Mouse (Mus musculus) cerebellum, adult 2 months (tissue): ENCODE data around the gene Dhx40. TPM values are rescaled to one million over a fixed set of nuclear protein-coding genes. Genes with fewer than 3 reads are reported as not detected.
"Not testable (repeated sequence)": the region's sequence is repeated elsewhere in the genome, so short reads cannot be mapped to it uniquely, and the experiment has no call there.

ENCODE experiments used
- DNase-seq, 2 experiments: peaks; one replicate each; pipeline ENCODE4 v3.0.0; 2021
- H3K27ac ChIP-seq: fragments of 200-500 bp; 2 replicates; pipeline ENCODE4 v1.5.1; 2012; ENCODE audit warnings: low read length, control low read depth, inconsistent platforms; ENCODE audit not compliant: insufficient read depth
- H3K27me3 ChIP-seq: fragments of 200-500 bp; 2 replicates; pipeline ENCODE4 v1.6.1; 2012; ENCODE audit warnings: inconsistent platforms, mild to moderate bottlenecking, low read length, moderate library complexity; ENCODE audit not compliant: control insufficient read depth, insufficient read depth
- H3K4me1 ChIP-seq: fragments of 200-500 bp; 2 replicates; pipeline ENCODE4 v1.6.1; 2011; ENCODE audit warnings: low read length; ENCODE audit not compliant: control insufficient read depth, insufficient read depth
- H3K4me3 ChIP-seq: fragments of 200-500 bp; replicated peaks from 2 replicates; pipeline ENCODE3; 2011; ENCODE audit warnings: mild to moderate bottlenecking, low read depth, low read length, control low read depth; ENCODE audit not compliant: insufficient read depth
- CTCF ChIP-seq: fragments of 200-500 bp; IDR thresholded peaks from 2 replicates; pipeline ENCODE4 v1.5.1; 2011; ENCODE audit warnings: low read depth, mild to moderate bottlenecking, control low read depth, low read length, moderate library complexity, borderline replicate concordance; ENCODE audit not compliant: insufficient read depth
- POLR2A ChIP-seq: fragments of 200-500 bp; IDR thresholded peaks from 2 replicates; pipeline ENCODE4 v1.6.1; 2011; ENCODE audit warnings: low read length, control low read depth, borderline replicate concordance; ENCODE audit not compliant: insufficient read depth
- WGBS: fragments of 180-500 bp; shearing (Covaris S2); methylation state at CpG from one replicate; pipeline ENCODE4 v1.1.7; 2018; 5-methylcytosine and 5-hydroxymethylcytosine counted together
- polyA plus RNA-seq: library from polyadenylated mRNA; depleted of rRNA; stranded (reverse); fragments of >200 nt; gene quantifications from 2 replicates; pipeline ENCODE4 v1.2.3, GENCODE M21; 2012

Gene Dhx40
- polyA plus RNA-seq, 1 experiment, result 12.4 TPM

DNA sequence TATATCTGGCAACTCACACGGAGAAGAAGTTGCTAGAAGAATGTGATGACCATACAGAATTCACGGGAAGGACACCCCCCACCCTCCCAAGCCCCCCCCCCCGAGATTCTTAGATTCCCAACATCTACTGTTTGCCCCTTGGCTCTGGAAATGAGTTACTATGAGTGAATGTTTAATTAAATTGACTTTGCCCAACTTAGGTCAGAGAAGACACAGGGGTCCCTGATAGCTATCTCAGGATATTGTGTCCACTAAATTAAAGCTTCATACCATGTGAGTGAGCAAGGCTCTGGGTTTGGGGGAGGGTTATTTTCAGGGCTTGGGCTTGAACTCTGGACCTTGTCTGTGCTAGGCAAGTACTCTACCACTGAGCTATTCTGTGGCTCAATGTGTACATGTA, 25.6 kb upstream of the Dhx40 start:
- H3K27ac ChIP-seq, result no peak overlapping the region
- DNase-seq, result no peak
- no peaks in the 10 kb centered on the region for H3K4me1 ChIP-seq
- 66% methylated on average over 3 of the region's 3 CpGs for WGBS
- H3K4me3 ChIP-seq, result no peak overlapping the region
- H3K27me3 ChIP-seq, result no peaks in the 10 kb centered on the region
- TF ChIP-seq POLR2A (no peak), CTCF (no peak)

DNA sequence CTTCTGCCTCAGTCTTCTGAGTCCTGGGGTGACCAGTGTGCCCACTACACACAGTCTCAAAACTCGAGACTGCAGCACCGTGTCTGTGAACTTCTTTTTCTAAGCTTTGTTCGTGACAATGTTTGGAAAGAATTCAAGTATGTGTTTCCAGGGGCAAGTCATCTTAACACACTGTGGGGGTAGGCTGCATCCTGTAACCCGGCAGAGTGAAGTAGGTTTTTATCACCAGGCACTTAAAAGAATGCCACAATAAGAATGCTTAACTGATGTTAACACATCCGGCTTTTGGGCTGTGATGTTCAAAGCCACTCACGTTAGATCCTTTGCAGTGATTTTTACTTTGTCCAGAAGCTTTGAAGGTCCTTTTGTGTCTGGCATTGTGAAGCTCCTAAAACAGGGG, 20.9 kb upstream of the Dhx40 start:
- no peaks in the 10 kb centered on the region for H3K27me3 ChIP-seq
- TF ChIP-seq CTCF (no peak), POLR2A (no peak)
- WGBS, result 42% methylated on average over 6 of the region's 6 CpGs
- no peaks in the 10 kb centered on the region for H3K4me1 ChIP-seq
- DNase-seq, result no peak
- no peak overlapping the region for H3K27ac ChIP-seq
- H3K4me3 ChIP-seq, result no peak overlapping the region

DNA sequence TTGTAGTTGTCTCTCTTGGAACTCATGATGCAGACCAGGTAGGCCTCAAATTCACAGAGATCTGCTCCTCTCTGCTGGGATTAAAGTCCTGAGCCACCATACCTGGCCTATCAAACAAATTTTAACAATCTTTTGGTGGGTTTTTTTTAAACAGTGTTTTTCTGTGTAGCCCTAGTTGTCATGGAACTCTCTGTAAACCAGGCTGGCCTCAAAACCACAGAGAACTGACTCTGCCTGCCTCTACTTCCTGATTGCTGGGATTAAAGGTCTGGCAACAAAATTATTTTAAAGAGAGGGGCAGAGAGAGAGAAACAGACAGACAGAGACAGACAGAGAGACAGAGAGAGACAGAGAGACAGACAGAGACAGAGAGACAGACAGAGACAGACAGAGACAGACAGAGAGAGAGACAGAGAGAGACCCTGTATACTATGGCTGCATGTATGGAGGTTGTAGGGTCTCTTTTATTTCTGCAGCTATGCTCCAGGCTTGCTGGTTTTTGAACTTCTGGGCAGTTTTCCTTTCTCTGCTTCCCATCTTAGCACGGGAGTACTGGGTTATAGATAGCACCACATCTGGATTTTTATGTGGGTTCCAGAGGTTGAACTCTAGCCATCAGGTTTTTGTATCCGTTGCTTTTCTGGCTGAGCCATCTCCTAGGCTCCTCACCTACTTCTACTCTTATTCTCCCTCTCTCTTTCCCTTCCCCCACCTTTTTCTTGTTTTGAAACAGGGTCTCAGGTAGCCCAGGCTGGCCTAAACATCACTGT, 20.1 kb upstream of the Dhx40 start:
- Histone ChIP-seq H3K27ac (no peak overlapping the region), H3K4me1 (no peaks in the 10 kb centered on the region)

DNA sequence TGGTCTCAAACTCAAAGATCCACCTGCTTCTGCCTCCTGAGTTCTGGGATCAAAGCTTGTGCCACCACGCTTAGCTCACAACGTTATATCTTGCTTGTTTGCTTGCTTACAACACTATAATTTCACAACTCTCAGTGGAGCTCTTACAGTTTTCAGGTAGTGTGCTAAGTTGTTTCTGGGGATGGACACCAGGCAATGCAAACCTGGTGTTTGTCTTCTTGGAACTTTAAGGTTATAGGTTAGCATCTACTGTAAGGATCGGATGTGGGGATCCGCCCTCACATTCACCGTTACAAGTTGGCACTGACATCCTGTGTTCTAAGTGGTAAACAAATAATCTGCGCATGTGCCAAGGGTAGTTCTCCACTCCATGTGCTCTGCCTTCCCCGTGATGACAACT, 16.9 kb upstream of the Dhx40 start:
- Histone ChIP-seq H3K27me3 (no peaks in the 10 kb centered on the region), H3K27ac (no peak overlapping the region), H3K4me1 (no peaks in the 10 kb centered on the region), H3K4me3 (no peak overlapping the region)
- TF ChIP-seq POLR2A, result no peak
- no peak for TF ChIP-seq CTCF
- DNase-seq, result no peak
- 86% methylated on average over 7 of the region's 7 CpGs for WGBS

More for the DNA sequence above, 20.1 kb upstream of the Dhx40 start:
- no peak overlapping the region for H3K4me3 ChIP-seq
- no peak for DNase-seq
- TF ChIP-seq POLR2A (no peak), CTCF (no peak)
- WGBS, result 86% methylated on average over 2 of the region's 2 CpGs
- H3K27me3 ChIP-seq, result no peaks in the 10 kb centered on the region

DNA sequence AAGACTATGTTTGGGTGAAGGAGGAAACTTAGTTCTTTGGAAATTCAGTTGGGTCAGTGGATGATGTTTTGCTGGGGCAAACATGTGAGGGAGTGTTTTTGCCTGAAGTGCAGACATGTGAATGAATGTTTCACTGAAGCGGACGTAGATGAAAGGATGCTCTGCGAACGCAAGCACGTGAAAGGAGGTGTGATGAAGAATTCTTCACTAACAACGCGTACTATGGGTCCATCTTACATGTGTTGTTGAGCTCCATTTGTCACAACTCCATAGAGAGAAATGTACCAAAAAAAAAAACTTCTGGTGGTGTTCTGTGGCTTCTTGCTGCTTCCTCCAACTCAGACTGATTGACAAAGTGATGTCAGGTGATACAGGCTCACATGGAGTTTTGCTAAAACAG, 15.0 kb upstream of the Dhx40 start:
- Histone ChIP-seq H3K4me1 (no peaks in the 10 kb centered on the region), H3K27ac (no peak overlapping the region), H3K4me3 (no peak overlapping the region), H3K27me3 (no peaks in the 10 kb centered on the region)
- no peak for TF ChIP-seq POLR2A
- TF ChIP-seq CTCF, result no peak
- WGBS, result 80% methylated on average over 7 of the region's 7 CpGs
- no peak for DNase-seq

DNA sequence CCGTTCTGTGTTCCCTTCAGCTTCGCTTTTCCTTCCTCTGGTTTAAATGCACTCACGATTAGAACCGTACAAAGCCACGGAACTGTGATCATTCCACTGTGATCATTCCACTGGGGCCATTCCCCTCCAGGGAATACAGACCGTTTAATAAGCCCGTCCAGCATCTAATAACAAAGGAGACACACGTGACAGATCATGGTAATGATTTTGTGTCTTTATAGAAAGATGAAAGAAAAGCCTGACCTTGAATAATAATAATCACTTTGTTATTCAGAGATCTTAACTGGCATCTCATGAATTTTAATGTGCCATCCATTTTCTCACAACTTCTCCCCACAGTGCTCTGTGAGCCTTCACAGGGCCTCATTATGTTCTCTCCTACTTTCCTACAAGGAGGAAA, 12.0 kb upstream of the Dhx40 start:
- no peak overlapping the region for H3K4me3 ChIP-seq
- DNase-seq, result no peak
- H3K27me3 ChIP-seq, result no peaks in the 10 kb centered on the region
- no peaks in the 10 kb centered on the region for H3K4me1 ChIP-seq
- H3K27ac ChIP-seq, result no peak overlapping the region
- TF ChIP-seq CTCF (no peak), POLR2A (no peak)
- 31% methylated on average over 8 of the region's 8 CpGs for WGBS

DNA sequence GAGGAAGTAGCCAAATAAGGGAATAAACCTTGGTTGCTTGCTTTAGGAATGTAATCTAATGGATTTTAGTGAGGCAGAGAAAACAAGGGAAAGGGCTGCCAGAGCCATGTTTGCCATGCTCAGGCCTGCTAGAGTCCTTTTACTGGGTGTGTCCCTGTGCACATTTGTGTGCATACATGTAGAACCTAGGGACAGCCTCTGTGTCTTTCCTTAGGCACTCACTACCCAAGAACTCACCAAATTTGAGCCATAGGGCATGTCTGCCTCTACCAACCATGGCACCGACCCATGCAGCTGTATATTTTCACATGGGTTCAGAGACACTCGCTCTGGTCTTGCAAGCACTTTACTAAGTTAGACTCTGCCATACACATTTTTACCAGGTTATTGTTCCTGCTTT, 11.4 kb upstream of the Dhx40 start:
- Histone ChIP-seq H3K27me3 (no peaks in the 10 kb centered on the region), H3K4me1 (no peaks in the 10 kb centered on the region), H3K4me3 (no peak overlapping the region), H3K27ac (no peak overlapping the region)
- 79% methylated on average over 2 of the region's 2 CpGs for WGBS
- TF ChIP-seq POLR2A (no peak), CTCF (no peak)
- no peak for DNase-seq

DNA sequence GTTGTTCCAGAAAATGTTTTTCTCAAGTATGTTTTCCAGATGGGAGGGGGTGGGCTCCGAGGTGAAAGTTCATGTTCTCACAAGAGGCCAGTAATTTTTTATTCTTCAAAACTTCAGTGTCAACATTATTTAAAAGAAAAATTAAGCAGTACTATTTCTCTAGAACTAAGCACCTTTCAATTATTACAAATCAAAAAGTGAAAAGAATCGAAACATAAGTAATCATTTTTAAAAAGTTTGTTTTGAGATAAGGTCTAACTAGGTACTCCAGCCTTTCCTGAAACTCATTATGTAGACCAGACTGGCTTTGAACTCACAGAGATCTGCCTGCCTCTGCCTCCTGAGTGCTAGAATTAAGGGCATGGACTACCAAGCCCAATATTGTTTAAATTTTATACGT, 8.7 kb upstream of the Dhx40 start:
- H3K27ac ChIP-seq, H3K4me3 ChIP-seq, H3K27me3 ChIP-seq, DNase-seq, H3K4me1 ChIP-seq: not testable (repeated sequence)
- 92% methylated on average over 3 of the region's 3 CpGs for WGBS

DNA sequence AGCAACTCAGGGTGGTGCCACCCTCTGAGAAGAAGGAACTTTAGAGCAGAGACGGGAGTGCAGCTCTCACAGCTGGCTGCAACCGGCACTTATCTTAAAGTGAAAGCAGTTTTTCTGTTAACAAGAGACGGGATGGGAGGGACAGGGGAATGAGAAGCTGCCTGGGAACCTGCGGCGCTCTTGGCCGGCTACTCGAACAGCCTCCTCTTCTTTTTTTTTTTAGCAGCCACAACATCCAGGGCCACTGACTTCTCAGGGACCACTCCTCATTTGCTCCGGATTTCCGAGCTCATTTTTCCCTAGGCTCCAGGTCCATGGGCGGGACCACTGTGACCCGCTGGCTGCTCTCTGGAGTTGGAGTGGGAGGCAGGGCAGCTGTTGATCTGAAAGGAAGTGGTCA, 6.9 kb upstream of the Dhx40 start:
- WGBS, result 0% methylated on average over 5 of the region's 11 CpGs
- H3K27ac ChIP-seq, H3K4me3 ChIP-seq, DNase-seq, H3K27me3 ChIP-seq, H3K4me1 ChIP-seq: not testable (repeated sequence)

DNA sequence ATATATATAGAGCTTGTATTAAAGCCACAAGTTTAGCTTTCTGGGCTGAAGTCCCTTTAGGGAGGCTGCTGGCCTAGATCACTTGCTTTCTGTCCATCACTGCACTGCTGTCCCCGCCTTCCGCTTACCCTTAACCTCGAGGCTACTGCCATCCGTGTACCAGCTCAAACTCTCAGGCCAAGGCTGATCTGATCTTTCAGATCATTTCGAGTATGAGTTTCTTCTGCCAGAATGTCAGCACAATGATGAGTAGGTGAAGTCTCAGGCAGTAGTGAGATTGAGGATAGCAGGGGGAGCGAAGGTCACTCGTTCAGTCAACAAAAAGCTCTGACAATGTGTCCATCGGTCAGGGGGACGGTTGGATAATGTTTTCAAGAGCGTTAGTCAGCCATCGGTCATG, 5.7 kb upstream of the Dhx40 start:
- not testable (repeated sequence) for DNase-seq, H3K4me1 ChIP-seq, H3K4me3 ChIP-seq, H3K27ac ChIP-seq, H3K27me3 ChIP-seq
- WGBS, result 59% methylated on average over 5 of the region's 11 CpGs
